Mouse (Mus musculus) MEL-GATA-1-ER (cell line): ENCODE data around the gene Serpinb3b.
"Not testable (repeated sequence)": the region's sequence is repeated elsewhere in the genome, so short reads cannot be mapped to it uniquely, and the experiment has no call there.

ENCODE experiments used
- DNase-seq: peaks from one replicate; pipeline ENCODE4 v3.0.0-alpha.2; 2012; ENCODE audit warnings: low read depth; ENCODE audit errors: extremely low read depth

Serpinb3b gene

DNA sequence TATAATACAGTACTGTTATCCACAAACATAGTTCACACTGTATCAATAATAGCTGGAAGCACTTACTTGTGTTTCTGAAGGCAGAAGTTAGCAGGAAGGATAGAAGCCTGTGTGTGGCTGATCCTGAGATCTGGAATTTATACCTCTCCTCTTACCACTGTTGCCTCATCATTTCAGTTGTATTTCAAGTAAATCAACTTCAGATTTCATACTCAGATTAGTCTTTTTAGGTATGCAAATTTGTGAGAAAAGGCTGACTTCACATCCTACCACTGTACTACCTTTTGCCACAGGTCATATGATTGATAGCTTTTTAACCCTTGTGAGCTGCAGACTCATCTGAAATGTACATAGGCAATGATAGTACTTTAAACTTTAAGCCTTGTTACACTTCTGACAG, at the start of gene Serpinb3b, which contains the start of gene Serpinb3c:
TSS of gene Serpinb3b (minus strand) at position 101 of the 400 bp plus-strand sequence.
TSS of gene Serpinb3c (minus strand) at position 111 of the 400 bp plus-strand sequence.
- not testable (repeated sequence) for DNase-seq

DNA sequence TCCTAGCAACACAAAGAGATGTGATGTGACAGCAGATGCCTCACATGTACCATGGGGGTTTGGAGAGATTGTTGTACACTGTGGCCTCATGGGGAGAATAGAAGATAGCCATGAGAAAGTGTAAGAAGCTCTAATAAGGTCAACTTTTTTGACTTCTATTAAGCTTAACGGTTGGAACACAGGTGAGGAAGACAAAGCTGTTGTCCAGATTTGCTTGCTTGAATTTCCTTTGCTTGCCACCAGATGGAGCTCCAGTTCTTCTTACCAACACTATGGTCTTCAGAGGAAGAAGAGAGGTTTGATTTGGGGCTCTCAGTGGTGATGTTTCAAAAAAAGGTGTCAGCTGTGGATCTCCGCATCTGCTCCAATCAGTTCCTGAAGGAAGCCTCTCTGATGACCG, 35.0 kb downstream of the Serpinb3b start:
- peak; percentile 0 for DNase-seq

DNA sequence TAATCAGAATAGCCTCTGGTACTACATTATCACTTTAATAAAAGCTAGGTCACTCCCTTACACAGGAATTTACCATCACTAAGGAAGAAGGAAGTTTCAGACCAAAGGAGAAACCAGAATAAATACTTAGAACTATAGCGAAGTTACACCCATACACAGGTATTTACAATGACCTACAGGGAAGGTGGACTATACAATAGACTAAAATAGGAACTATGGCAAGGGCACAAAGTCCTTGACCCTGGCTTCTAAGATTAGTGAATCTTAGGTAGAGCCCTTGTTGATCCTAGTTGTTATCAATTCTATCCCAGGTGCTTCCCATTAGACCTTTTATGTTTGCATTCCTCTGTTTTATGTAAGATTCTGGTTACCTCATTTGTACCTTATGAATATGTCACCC, 60.9 kb downstream of the Serpinb3b start:
- DNase-seq = not testable (repeated sequence)

DNA sequence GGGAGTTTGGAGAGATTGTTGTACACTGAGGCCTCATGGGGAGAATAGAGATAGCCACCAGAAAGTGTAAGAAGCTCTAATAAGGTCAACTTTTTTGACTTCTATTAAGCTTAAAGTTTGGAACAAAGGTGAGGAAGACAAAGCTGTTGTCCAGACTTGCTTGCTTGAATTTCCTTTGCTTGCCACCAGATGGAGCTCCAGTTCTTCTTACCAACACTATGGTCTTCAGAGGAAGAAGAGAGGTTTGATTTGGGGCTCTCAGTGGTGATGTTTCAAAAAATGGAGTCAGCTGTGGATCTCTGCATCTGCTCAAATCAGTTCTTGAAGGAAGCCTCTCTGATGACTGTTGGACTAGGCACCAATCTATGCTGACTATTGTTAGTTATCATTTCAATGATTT, 150.7 kb downstream of the Serpinb3b start:
- peak; percentile 4 for DNase-seq
